Mouse (Mus musculus) kidney, postnatal 0 days (tissue): ENCODE measurements around the gene Lrfn5. TPM values are rescaled to one million over a fixed set of nuclear protein-coding genes. Genes with fewer than 3 reads are reported as not detected.
A peak's percentile ranks its signal among the peaks of the same experiment; 100 is the strongest.

ENCODE experiments used
- ATAC-seq: fragments of 200-750 bp; cut with Nextera tagmentation; replicated peaks from 2 replicates; pipeline ENCODE4 v1.8.0; 2017; ENCODE audit warnings: low read depth, moderate number of reproducible peaks, moderate TSS enrichment, moderate library complexity; ENCODE audit not compliant: low FRiP score
- DNase-seq: peaks from one replicate; pipeline ENCODE4 v3.0.0-alpha.2; 2016; ENCODE audit warnings: low spot score
- H3K27ac ChIP-seq: fragments of 300-500 bp; sonication (generic); 2 replicates; pipeline ENCODE4 v1.5.1; 2014; ENCODE audit warnings: mild to moderate bottlenecking
- H3K27me3 ChIP-seq: fragments of 300-500 bp; sonication (generic); 2 replicates; pipeline ENCODE4 v1.6.1; 2014; ENCODE audit warnings: low read length, mixed read lengths; ENCODE audit not compliant: insufficient read depth
- H3K36me3 ChIP-seq: fragments of 300-500 bp; sonication (generic); 2 replicates; pipeline ENCODE4 v1.6.1; 2014; ENCODE audit warnings: low read length, mixed read lengths; ENCODE audit not compliant: insufficient read depth
- H3K4me1 ChIP-seq: fragments of 300-500 bp; sonication (generic); replicated peaks from 2 replicates; pipeline ENCODE4 v1.6.1; 2014; ENCODE audit warnings: antibody characterized with exemption, low read length, mixed read lengths; ENCODE audit not compliant: insufficient read depth
- H3K4me2 ChIP-seq: fragments of 300-500 bp; sonication (generic); 2 replicates; pipeline ENCODE4 v1.6.1; 2014; ENCODE audit warnings: mild to moderate bottlenecking, low read length, moderate library complexity, mixed read lengths
- H3K4me3 ChIP-seq: fragments of 300-500 bp; sonication (generic); replicated peaks from 2 replicates; pipeline ENCODE4 v1.5.1; 2014; ENCODE audit warnings: low read depth, low read length
- H3K9ac ChIP-seq: fragments of 300-500 bp; sonication (generic); 2 replicates; pipeline ENCODE4 v1.6.1; 2014; ENCODE audit warnings: low read depth, low read length
- H3K9me3 ChIP-seq: fragments of 300-500 bp; sonication (generic); replicated peaks from 2 replicates; pipeline ENCODE4 v1.6.1; 2016; ENCODE audit warnings: low read length, inconsistent platforms, mixed read lengths
- CTCF ChIP-seq: IDR thresholded peaks from 2 replicates; pipeline ENCODE4 v1.5.1; 2016; ENCODE audit warnings: antibody characterized with exemption, low read depth, mild to moderate bottlenecking, moderate library complexity
- WGBS: fragments of 180-500 bp; shearing (Covaris S2); extraction: QIAGEN DNeasy Blood & Tissue Kit; methylation state at CpG from one replicate; pipeline ENCODE4 v1.1.7; 2014; 5-methylcytosine and 5-hydroxymethylcytosine counted together
- polyA plus RNA-seq: library from polyadenylated mRNA; unstranded; fragments of >200 nt; fragmentation: Nextera tagmentation; extraction: Ambion mirVana; gene quantifications from 2 replicates; pipeline ENCODE4 v1.2.1, GENCODE M21; 2015

Gene Lrfn5
- polyA plus RNA-seq, 1 experiment from 2014 or later, result 0.37 TPM

GRCm38 (mm10) chr12:61579949-61580348 is 57.0 kb downstream of the Lrfn5 start:
- Histone ChIP-seq H3K4me2 (no peak overlapping the region), H3K27me3 (no peaks in the 10 kb centered on the region), H3K36me3 (no peaks in the 10 kb centered on the region), H3K9me3 (no peaks in the 10 kb centered on the region), H3K4me3 (no peak overlapping the region), H3K9ac (no peak overlapping the region), H3K27ac (no peak overlapping the region), H3K4me1 (no peaks in the 10 kb centered on the region)
- DNase-seq (no peak), ATAC-seq (no peak)
- TF ChIP-seq CTCF, result no peak
- 80% methylated on average over 5 of the region's 5 CpGs for WGBS

- H3K4me2 ChIP-seq, result no peak overlapping the region
- no peaks in the 10 kb centered on the region for H3K27me3 ChIP-seq
- TF ChIP-seq CTCF, result no peak
- H3K9ac ChIP-seq, result no peak overlapping the region
- no peak overlapping the region for H3K27ac ChIP-seq
- H3K4me3 ChIP-seq, result no peak overlapping the region
- H3K4me1 ChIP-seq, result no peaks in the 10 kb centered on the region
- no peaks in the 10 kb centered on the region for H3K9me3 ChIP-seq
- DNase-seq (no peak), ATAC-seq (no peak)
- no peaks in the 10 kb centered on the region for H3K36me3 ChIP-seq
Measured at GRCm38 (mm10) chr12:61600305-61600704, 77.4 kb downstream of the Lrfn5 start.

- Histone ChIP-seq H3K4me1 (no peaks in the 10 kb centered on the region), H3K27me3 (no peaks in the 10 kb centered on the region), H3K27ac (no peak overlapping the region), H3K4me2 (no peak overlapping the region), H3K4me3 (no peak overlapping the region), H3K36me3 (no peaks in the 10 kb centered on the region), H3K9me3 (no peaks in the 10 kb centered on the region), H3K9ac (no peak overlapping the region)
- 91% methylated on average over 3 of the region's 3 CpGs for WGBS
- ATAC-seq (no peak), DNase-seq (no peak)
- TF ChIP-seq CTCF, result no peak
Measured at GRCm38 (mm10) chr12:61607871-61608270, 84.9 kb downstream of the Lrfn5 start.

GRCm38 (mm10) chr12:61610081-61610480 is 87.1 kb downstream of the Lrfn5 start:
- no peak for ATAC-seq
- H3K27ac ChIP-seq, result no peak overlapping the region
- DNase-seq, result no peak
- H3K27me3 ChIP-seq, result no peaks in the 10 kb centered on the region
- no peak overlapping the region for H3K9ac ChIP-seq
- H3K9me3 ChIP-seq, result no peaks in the 10 kb centered on the region
- no peak for TF ChIP-seq CTCF
- no peaks in the 10 kb centered on the region for H3K36me3 ChIP-seq
- H3K4me2 ChIP-seq, result no peak overlapping the region
- H3K4me1 ChIP-seq, result no peaks in the 10 kb centered on the region
- WGBS, result 63% methylated on average over 1 of the region's 1 CpGs
- H3K4me3 ChIP-seq, result no peak overlapping the region

GRCm38 (mm10) chr12:61624532-61624931 is 101.6 kb downstream of the Lrfn5 start:
- Histone ChIP-seq H3K4me2 (no peak overlapping the region), H3K9me3 (no peaks in the 10 kb centered on the region), H3K9ac (no peak overlapping the region), H3K4me3 (no peak overlapping the region), H3K36me3 (no peaks in the 10 kb centered on the region), H3K27ac (no peak overlapping the region), H3K27me3 (no peaks in the 10 kb centered on the region), H3K4me1 (no peaks in the 10 kb centered on the region)
- TF ChIP-seq CTCF, result no peak
- DNase-seq (no peak), ATAC-seq (no peak)

- no peak overlapping the region for H3K9ac ChIP-seq
- no peak for TF ChIP-seq CTCF
- no peaks in the 10 kb centered on the region for H3K36me3 ChIP-seq
- no peaks in the 10 kb centered on the region for H3K27me3 ChIP-seq
- no peaks in the 10 kb centered on the region for H3K4me1 ChIP-seq
- no peaks in the 10 kb centered on the region for H3K9me3 ChIP-seq
- DNase-seq (no peak), ATAC-seq (no peak)
- 76% methylated on average over 5 of the region's 5 CpGs for WGBS
- H3K27ac ChIP-seq, result no peak overlapping the region
- H3K4me2 ChIP-seq, result no peak overlapping the region
- no peak overlapping the region for H3K4me3 ChIP-seq
Measured at GRCm38 (mm10) chr12:61654380-61654779, 131.4 kb downstream of the Lrfn5 start.

- H3K4me2 ChIP-seq, result no peak overlapping the region
- no peaks in the 10 kb centered on the region for H3K9me3 ChIP-seq
- no peak overlapping the region for H3K9ac ChIP-seq
- TF ChIP-seq CTCF, result peak; percentile 55
- H3K4me1 ChIP-seq, result no peaks in the 10 kb centered on the region
- H3K27me3 ChIP-seq, result no peaks in the 10 kb centered on the region
- no peaks in the 10 kb centered on the region for H3K36me3 ChIP-seq
- H3K4me3 ChIP-seq, result no peak overlapping the region
- ATAC-seq (no peak), DNase-seq (peak; percentile 12)
- no peak overlapping the region for H3K27ac ChIP-seq
Measured at GRCm38 (mm10) chr12:61723158-61723557, 200.2 kb downstream of the Lrfn5 start.
